Mouse (Mus musculus): ENCODE results near the gene Prune2.

GRCm38 (mm10) chr19:17013085-17013484, 57.2 kb downstream of the Prune2 start:
- no peak for TF ChIP-seq MAX (IDR thresholded peaks at IDR 0.05; ENCODE audit: low read depth)
- no peak for TF ChIP-seq POLR2A (IDR thresholded peaks at IDR 0.05; ENCODE audit: insufficient read length, low read depth)
- no peak for TF ChIP-seq E2F4 (IDR thresholded peaks at IDR 0.05; ENCODE audit: insufficient read depth)
- TF ChIP-seq POLR2AphosphoS2 (IDR thresholded peaks at IDR 0.05; ENCODE audit: insufficient read length, low read depth) = no peak
- TF ChIP-seq TCF3 (IDR thresholded peaks at IDR 0.05; ENCODE audit: insufficient read length, low read depth) = no peak
- TF ChIP-seq SRF (IDR thresholded peaks at IDR 0.05; ENCODE audit: control insufficient read depth, insufficient read length, low read depth) = no peak
- TF ChIP-seq MYOD1 (IDR thresholded peaks at IDR 0.05; ENCODE audit: control insufficient read depth in 1 of 3, insufficient read length in 2 of 3, low read depth in 2 of 3) = no peak
- TF ChIP-seq CEBPB (IDR thresholded peaks at IDR 0.05; ENCODE audit: insufficient read depth, poor library complexity, severe bottlenecking) = no peak
- TF ChIP-seq TCF12 (IDR thresholded peaks at IDR 0.05; ENCODE audit: insufficient read depth, poor library complexity, severe bottlenecking) = no peak

Data from myocyte (in vitro differentiated cells).